30 mouse cellular contexts compared by ENCODE assay signal in the genomic region with DNA sequence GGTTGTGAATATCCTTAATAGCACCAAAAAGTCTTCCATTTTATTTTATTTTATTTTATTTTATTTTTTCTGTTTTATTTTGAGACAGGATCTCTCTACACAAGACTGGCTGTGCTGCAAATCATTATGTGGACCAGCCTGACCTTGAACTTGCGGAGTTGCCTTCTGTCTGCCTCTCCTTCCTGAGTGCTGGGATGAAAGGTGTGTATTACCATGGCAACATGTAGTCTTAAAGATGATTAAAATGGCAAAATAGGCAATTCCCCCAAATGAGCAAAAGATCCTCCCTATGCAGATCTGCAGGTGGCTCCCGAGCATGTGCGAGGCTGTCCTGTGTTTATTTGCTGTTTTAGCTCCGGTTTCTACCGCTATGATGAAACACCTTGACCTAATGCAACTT.
"Had no signal": no experiment of that assay in that cellular context is flagged by ENCODE, and none has a peak within 500 bp of the region (broad histone marks: within the 10 kb centered on the region; RNA-seq: fewer than 3 reads in every experiment).

No protein-coding gene starts in this region.

- H3K27ac ChIP-seq: limb, embryonic 10.5 days; limb, embryonic 12.5 days; limb, embryonic 13.5 days; limb, embryonic 15.5 days; liver, embryonic 12.5 days; liver, embryonic 13.5 days; liver, embryonic 14.5 days; liver, embryonic 15.5 days; lung, embryonic 15.5 days; macrophage; midbrain, embryonic 10.5 days; midbrain, embryonic 12.5 days; midbrain, embryonic 13.5 days; neural tube, embryonic 12.5 days had no signal

- H3K4me2 ChIP-seq: limb, embryonic 12.5 days; limb, embryonic 13.5 days; limb, embryonic 15.5 days; liver, embryonic 11.5 days; liver, embryonic 12.5 days; liver, embryonic 13.5 days; liver, embryonic 15.5 days; lung, embryonic 14.5 days; lung, embryonic 15.5 days; midbrain, embryonic 12.5 days; midbrain, embryonic 13.5 days; neural tube, embryonic 12.5 days had no signal

- DNase-seq: left cerebral cortex, postnatal 4 days; liver; liver, embryonic 13.5 days; liver, postnatal 0 days; lung, adult 18-20 months; lung, adult 2 months; lung, embryonic 14.5 days; lung, postnatal 10 days; lung, postnatal 14 days; lung, postnatal 36 days; lung, postnatal 4 days; midbrain, embryonic 14.5 days had no signal

- ATAC-seq: liver, embryonic 12.5 days; liver, postnatal 0 days; lung, postnatal 0 days; midbrain, embryonic 13.5 days; midbrain, embryonic 16.5 days had no signal

- H3K27me3 ChIP-seq: limb, embryonic 12.5 days; limb, embryonic 13.5 days; limb, embryonic 15.5 days; liver, embryonic 12.5 days; liver, embryonic 13.5 days; liver, embryonic 15.5 days; lung, embryonic 15.5 days; midbrain, embryonic 12.5 days; midbrain, embryonic 13.5 days; neural tube, embryonic 12.5 days had no signal

- H3K4me1 ChIP-seq: limb, embryonic 10.5 days; limb, embryonic 12.5 days; limb, embryonic 13.5 days; limb, embryonic 15.5 days; liver, embryonic 13.5 days; liver, embryonic 15.5 days; lung, embryonic 15.5 days; midbrain, embryonic 12.5 days; midbrain, embryonic 13.5 days; neural tube, embryonic 12.5 days had no signal

- H3K9me3 ChIP-seq: limb, embryonic 10.5 days; limb, embryonic 12.5 days; limb, embryonic 13.5 days; limb, embryonic 15.5 days; liver, embryonic 12.5 days; liver, embryonic 13.5 days; liver, embryonic 15.5 days; lung, embryonic 15.5 days; midbrain, embryonic 10.5 days; midbrain, embryonic 13.5 days; neural tube, embryonic 12.5 days had no signal

- H3K36me3 ChIP-seq: limb, embryonic 10.5 days; limb, embryonic 12.5 days; limb, embryonic 13.5 days; limb, embryonic 15.5 days; liver, embryonic 12.5 days; liver, embryonic 13.5 days; liver, embryonic 15.5 days; lung, embryonic 15.5 days; midbrain, embryonic 10.5 days; midbrain, embryonic 12.5 days; midbrain, embryonic 13.5 days; neural tube, embryonic 12.5 days had no signal

- H3K4me3 ChIP-seq: limb, embryonic 10.5 days; limb, embryonic 12.5 days; limb, embryonic 13.5 days; limb, embryonic 15.5 days; liver, embryonic 12.5 days; liver, embryonic 13.5 days; liver, embryonic 15.5 days; lung, embryonic 15.5 days; megakaryocyte, embryonic 14.5 days; midbrain, embryonic 10.5 days; midbrain, embryonic 12.5 days; midbrain, embryonic 13.5 days; myocyte; neural tube, embryonic 12.5 days had no signal

- H3K9ac ChIP-seq: limb, embryonic 12.5 days; limb, embryonic 13.5 days; limb, embryonic 15.5 days; liver, embryonic 12.5 days; liver, embryonic 13.5 days; liver, embryonic 14.5 days; liver, embryonic 15.5 days; liver, postnatal 0 days; lung, embryonic 14.5 days; lung, embryonic 15.5 days; midbrain, embryonic 12.5 days; midbrain, embryonic 13.5 days; neural tube, embryonic 12.5 days had no signal
